Mouse (Mus musculus) neural tube, embryonic 12.5 days (tissue): ENCODE data around the gene Cyb561d2. TPM values are rescaled to one million over a fixed set of nuclear protein-coding genes. Genes with fewer than 3 reads are reported as not detected.
A peak's percentile ranks its signal among the peaks of the same experiment; 100 is the strongest.
"Not testable (repeated sequence)": the region's sequence is repeated elsewhere in the genome, so short reads cannot be mapped to it uniquely, and the experiment has no call there.

ENCODE experiments used
- ATAC-seq: fragments of 200-750 bp; cut with Nextera tagmentation; 2 replicates; pipeline ENCODE4 v1.8.0; 2017; ENCODE audit warnings: low read depth, mild to moderate bottlenecking, moderate TSS enrichment, moderate library complexity; ENCODE audit not compliant: low FRiP score
- H3K27ac ChIP-seq: fragments of 300-500 bp; sonication (generic); 2 replicates; pipeline ENCODE4 v1.5.1; 2016
- H3K27me3 ChIP-seq: fragments of 300-500 bp; sonication (generic); replicated peaks from 2 replicates; pipeline ENCODE4 v1.6.1; 2016; ENCODE audit warnings: mild to moderate bottlenecking
- H3K36me3 ChIP-seq: fragments of 300-500 bp; sonication (generic); 2 replicates; pipeline ENCODE4 v1.6.1; 2016; ENCODE audit warnings: mild to moderate bottlenecking
- H3K4me1 ChIP-seq: fragments of 300-500 bp; sonication (generic); 2 replicates; pipeline ENCODE4 v1.6.1; 2016
- H3K4me2 ChIP-seq: fragments of 300-500 bp; sonication (generic); replicated peaks from 2 replicates; pipeline ENCODE4 v1.6.1; 2016; ENCODE audit warnings: mild to moderate bottlenecking
- H3K4me3 ChIP-seq: fragments of 300-500 bp; sonication (generic); 2 replicates; pipeline ENCODE4 v1.5.1; 2016
- H3K9ac ChIP-seq: fragments of 300-500 bp; sonication (generic); 2 replicates; pipeline ENCODE4 v1.6.1; 2016; ENCODE audit warnings: mild to moderate bottlenecking
- H3K9me3 ChIP-seq: fragments of 300-500 bp; sonication (generic); 2 replicates; pipeline ENCODE4 v1.6.1; 2016; ENCODE audit warnings: mild to moderate bottlenecking
- WGBS: fragments of 180-500 bp; shearing (Covaris S2); methylation state at CpG from one replicate; pipeline ENCODE4 v1.1.7; 2016; 5-methylcytosine and 5-hydroxymethylcytosine counted together
- polyA plus RNA-seq: library from polyadenylated mRNA; unstranded; fragments of >200 nt; fragmentation: Nextera tagmentation; extraction: Ambion mirVana; gene quantifications from 2 replicates; pipeline ENCODE4 v1.2.1, GENCODE M21; 2016

Cyb561d2 gene
- polyA plus RNA-seq, 1 experiment from 2014 or later: 25.4 TPM

DNA sequence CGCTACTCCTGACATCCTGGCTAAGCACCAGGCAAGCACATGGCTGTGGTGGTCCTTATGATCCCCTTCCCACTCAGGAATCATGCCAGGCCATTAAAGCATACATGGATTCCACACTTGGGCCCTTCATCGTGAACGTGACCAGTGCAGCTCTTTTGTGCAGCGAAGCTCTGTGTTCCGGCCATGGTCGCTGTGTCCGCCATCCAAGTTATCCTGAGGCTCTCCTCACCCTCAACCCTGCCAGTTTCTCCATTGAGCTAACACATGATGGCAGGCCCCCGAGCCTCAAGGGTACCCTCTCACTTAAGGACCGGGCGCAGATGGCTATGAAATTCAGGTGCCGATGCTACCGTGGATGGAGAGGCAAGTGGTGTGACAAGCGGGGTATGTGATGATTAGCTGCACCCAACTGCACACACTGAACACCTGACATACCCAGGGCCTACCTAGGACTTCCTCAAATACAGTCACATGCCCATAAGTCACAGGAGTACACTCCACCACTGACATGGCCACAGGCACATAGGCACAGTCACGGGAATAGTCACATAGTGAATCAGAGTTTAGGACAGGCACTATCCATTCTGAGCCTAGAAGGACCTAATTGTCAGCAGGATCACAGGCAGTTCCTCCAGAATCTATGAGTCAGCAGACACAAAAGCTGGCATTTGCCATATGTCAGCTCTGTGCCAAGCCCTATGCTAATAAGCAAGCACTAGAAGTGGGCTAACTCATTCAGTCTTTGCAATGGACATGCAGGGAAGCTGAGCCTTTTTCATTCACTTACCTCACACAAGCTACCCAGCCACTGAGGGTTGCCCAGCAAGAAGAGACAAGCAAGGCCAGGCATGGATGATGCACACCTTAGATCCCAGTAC lies 37.3 kb upstream of the Cyb561d2 start:
- Histone ChIP-seq H3K4me1 (peaks cover 43% of the 10 kb centered on the region), H3K27ac (no peak overlapping the region), H3K4me2 (peak overlapping the region; percentile 95; the same call in 1 of the 2 replicates), H3K27me3 (no peaks in the 10 kb centered on the region), H3K9ac (no peak overlapping the region), H3K9me3 (no peaks in the 10 kb centered on the region), H3K36me3 (peaks cover 17% of the 10 kb centered on the region), H3K4me3 (no peak overlapping the region)
- 94% methylated on average over 14 of the region's 14 CpGs for WGBS
- ATAC-seq: no peak

- Histone ChIP-seq H3K4me1 (peaks cover 43% of the 10 kb centered on the region), H3K27me3 (no peaks in the 10 kb centered on the region), H3K4me2 (peak within 1 kb of the TSS; percentile 95; the same call in 1 of the 2 replicates), H3K27ac (no peak within 1 kb of the TSS), H3K4me3 (no peak within 1 kb of the TSS), H3K36me3 (peaks cover 21% of the 10 kb centered on the region), H3K9ac (0 out of 2 replicates have a peak within 1 kb of the TSS, but pooled peaks have one; percentile 8), H3K9me3 (no peaks in the 10 kb centered on the region)
- no peak for ATAC-seq
- 81% methylated on average over 3 of the region's 3 CpGs for WGBS
Measured at GRCm38 (mm10) chr9:107578587-107578986, 36.6 kb upstream of the Cyb561d2 start, which contains the start of gene Naa80. Gene Naa80 (plus strand): TSS chr9:107578887.

- ATAC-seq: no peak
- Histone ChIP-seq H3K27ac (no peak overlapping the region), H3K9ac (0 out of 2 replicates have a peak overlapping the region, but pooled peaks have one; percentile 8), H3K27me3 (no peaks in the 10 kb centered on the region), H3K4me3 (no peak overlapping the region), H3K4me1 (peaks cover 43% of the 10 kb centered on the region), H3K36me3 (peaks cover 22% of the 10 kb centered on the region), H3K9me3 (no peaks in the 10 kb centered on the region), H3K4me2 (0 out of 2 replicates have a peak overlapping the region, but pooled peaks have one; percentile 54)
- WGBS: 95% methylated on average over 10 of the region's 10 CpGs
Measured at GRCm38 (mm10) chr9:107577871-107578270, 35.9 kb upstream of the Cyb561d2 start.

DNA sequence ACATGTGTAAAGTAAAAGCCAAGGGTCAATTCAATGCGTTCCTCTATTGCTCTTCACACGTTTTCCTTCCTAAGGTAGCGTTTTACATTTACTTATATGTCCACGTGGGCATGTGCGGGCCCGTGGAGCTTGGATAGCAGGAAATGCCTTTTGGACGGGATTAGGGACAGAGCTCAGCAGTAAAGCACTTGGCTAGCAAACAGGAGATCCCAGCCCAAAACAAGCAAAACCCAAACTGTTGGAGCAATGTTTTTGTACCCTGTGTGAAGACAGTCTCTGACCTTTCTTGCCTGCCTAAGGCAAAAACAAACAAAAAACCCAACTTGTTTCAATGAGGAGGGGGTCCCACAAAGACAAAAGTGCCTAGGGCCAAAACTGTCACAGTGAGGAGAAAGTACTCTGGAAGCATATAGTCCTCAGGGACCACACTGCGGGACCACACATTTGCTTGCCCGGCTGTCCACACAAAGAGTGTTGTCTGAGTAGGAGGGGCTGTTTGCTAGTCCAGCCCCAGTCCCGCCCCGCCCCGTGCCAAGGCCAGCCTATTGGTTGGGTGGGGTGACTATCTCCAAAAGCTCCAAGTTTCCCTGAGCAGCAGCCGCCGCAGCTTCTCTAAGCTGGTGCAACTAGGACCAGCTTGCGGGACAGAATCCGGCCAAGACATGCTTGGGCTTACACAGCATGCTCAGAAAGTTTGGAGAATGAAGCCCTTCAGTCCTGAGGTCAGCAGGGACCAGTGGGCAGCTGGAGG lies 34.5 kb upstream of the Cyb561d2 start, which contains the start of gene Hyal1:
Gene Hyal1, plus strand, starts transcription at position 571 of the 751 bp plus-strand sequence.
- 29% methylated on average over 16 of the region's 16 CpGs for WGBS
- no peaks in the 10 kb centered on the region for H3K9me3 ChIP-seq
- peak within 1 kb of the TSS; percentile 34; the same call in 1 of the 2 replicates for H3K9ac ChIP-seq
- no peak within 1 kb of the TSS for H3K27ac ChIP-seq
- H3K4me1 ChIP-seq: peaks cover 42% of the 10 kb centered on the region
- H3K4me2 ChIP-seq: peak within 1 kb of the TSS; percentile 54
- H3K36me3 ChIP-seq: peaks cover 32% of the 10 kb centered on the region
- H3K27me3 ChIP-seq: no peaks in the 10 kb centered on the region
- ATAC-seq: peak; percentile 51; the same call in 1 of the 2 replicates
- peak within 1 kb of the TSS; percentile 16 for H3K4me3 ChIP-seq

DNA sequence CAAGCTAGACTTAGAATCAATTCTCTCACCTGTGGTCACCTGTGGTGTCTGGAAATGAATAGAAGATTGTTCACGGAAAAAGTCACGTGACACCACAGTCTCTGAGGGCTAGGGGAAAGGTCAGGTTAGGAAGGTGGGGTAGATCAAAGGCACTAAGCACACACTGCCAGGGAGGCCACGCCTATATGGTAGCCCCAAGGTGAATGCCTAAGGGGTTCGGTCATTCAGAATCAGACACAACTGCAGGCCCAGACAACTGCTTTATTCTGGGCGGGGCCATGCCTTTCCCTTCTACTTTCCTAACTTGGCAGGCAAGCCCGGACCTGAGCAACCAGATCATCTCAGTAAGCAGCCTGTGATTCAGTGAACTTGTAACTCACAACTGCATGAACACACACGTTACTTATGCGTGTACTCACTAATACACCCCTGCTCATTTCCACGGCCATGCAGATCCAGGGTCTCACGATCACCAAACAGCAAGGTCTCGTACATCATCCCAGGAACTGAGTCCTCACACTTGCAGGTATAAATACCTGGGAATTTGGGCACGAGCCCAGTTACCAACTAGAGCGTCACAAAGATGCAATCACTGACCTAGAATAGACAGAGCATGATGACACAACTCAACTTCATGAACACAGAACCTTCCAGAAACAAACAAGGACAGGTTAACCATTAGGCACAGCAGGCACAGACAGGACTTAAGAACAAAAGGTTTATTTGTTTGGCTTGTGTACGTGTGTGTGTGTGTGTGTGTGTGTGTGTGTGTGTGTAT lies 33.8 kb upstream of the Cyb561d2 start:
- no peak overlapping the region for H3K4me3 ChIP-seq
- H3K9ac ChIP-seq: no peak overlapping the region
- no peaks in the 10 kb centered on the region for H3K9me3 ChIP-seq
- ATAC-seq: no peak
- 90% methylated on average over 14 of the region's 14 CpGs for WGBS
- no peaks in the 10 kb centered on the region for H3K27me3 ChIP-seq
- H3K27ac ChIP-seq: no peak overlapping the region
- no peak overlapping the region for H3K4me2 ChIP-seq
- H3K4me1 ChIP-seq: peaks cover 44% of the 10 kb centered on the region
- peaks cover 40% of the 10 kb centered on the region for H3K36me3 ChIP-seq

DNA sequence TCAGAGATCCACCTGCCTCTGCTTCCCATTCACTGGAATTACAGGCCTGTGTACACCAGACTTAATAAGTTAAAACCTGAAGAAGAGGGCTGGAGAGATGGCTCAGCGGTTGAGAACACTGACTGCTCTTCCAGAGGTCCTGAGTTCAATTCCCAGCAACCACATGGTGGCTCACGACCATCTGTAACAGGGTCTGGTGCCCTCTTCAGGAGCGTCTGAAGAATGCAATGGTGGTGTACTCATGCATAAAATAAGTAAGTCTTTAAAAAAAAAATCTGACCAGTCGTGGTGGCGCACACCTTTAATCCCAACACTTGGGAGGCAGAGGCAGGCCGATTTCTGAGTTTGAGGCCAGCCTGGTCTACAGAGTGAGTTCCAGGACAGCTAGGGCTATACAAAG lies 31.8 kb upstream of the Cyb561d2 start:
- not testable (repeated sequence) for H3K9me3 ChIP-seq, ATAC-seq, H3K4me2 ChIP-seq, H3K27ac ChIP-seq, H3K27me3 ChIP-seq, H3K4me3 ChIP-seq, H3K9ac ChIP-seq
- Histone ChIP-seq H3K4me1 (peaks cover 47% of the 10 kb centered on the region), H3K36me3 (peaks cover 46% of the 10 kb centered on the region)
- 82% methylated on average over 6 of the region's 6 CpGs for WGBS

DNA sequence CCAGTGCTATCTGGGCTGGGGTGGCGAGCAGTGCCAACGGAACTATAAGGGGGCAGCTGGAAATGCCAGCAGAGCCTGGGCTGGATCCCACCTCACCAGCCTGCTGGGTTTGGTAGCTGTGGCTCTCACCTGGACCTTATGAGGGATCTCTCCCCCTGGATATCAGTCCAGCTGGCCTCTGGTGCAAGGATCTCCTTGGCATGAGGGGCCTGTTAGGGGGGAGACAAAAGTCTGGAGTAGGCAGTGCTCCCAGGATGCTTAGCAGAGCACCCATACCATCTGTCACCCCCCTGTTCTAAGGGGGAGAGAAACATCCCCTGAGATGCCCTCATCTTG lies 30.3 kb upstream of the Cyb561d2 start:
- H3K9ac ChIP-seq: no peak overlapping the region
- peaks cover 55% of the 10 kb centered on the region for H3K4me1 ChIP-seq
- H3K36me3 ChIP-seq: peaks cover 46% of the 10 kb centered on the region
- no peak for ATAC-seq
- no peaks in the 10 kb centered on the region for H3K27me3 ChIP-seq
- 0 out of 2 replicates have a peak overlapping the region, but pooled peaks have one; percentile 24 for H3K4me2 ChIP-seq
- H3K4me3 ChIP-seq: no peak overlapping the region
- WGBS: 100% methylated on average over 2 of the region's 2 CpGs
- H3K27ac ChIP-seq: no peak overlapping the region
- H3K9me3 ChIP-seq: no peaks in the 10 kb centered on the region

DNA sequence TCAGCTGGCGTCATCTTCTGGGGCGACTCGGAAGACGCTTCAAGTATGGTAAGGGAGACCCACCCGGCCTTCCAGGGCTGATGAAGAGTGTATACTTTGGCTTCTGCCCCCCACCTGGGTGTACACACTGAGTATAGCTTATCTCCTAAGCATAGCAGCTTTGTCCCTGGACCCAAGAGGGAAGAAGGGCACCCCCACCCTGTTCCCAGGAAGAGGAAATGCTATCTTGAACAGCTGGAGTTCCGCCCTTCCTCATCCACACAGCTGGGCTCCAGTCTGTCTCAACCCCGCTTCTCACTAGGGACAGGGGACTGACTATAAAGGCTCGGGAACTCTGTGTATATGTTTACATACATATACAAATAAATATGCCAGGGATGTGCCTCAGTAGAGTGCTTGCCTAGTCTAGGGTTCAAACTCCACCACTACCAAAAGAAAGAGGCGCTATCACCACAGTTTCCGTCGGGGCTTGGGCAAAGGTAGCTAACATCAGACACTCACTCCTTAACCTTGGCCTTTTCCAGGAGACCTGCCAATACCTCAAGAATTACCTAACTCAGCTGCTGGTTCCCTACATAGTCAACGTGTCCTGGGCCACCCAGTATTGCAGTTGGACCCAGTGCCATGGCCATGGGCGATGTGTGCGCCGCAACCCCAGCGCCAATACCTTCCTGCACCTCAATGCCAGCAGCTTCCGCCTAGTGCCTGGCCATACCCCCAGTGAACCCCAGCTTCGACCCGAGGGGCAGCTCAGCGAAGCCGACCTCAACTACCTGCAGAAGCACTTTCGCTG lies 29.7 kb upstream of the Cyb561d2 start:
- no peak for ATAC-seq
- Histone ChIP-seq H3K4me2 (peak overlapping the region; percentile 90), H3K4me1 (peaks cover 53% of the 10 kb centered on the region), H3K27ac (no peak overlapping the region), H3K27me3 (no peaks in the 10 kb centered on the region), H3K4me3 (no peak overlapping the region), H3K36me3 (peaks cover 46% of the 10 kb centered on the region), H3K9ac (no peak overlapping the region), H3K9me3 (no peaks in the 10 kb centered on the region)
- WGBS: 95% methylated on average over 22 of the region's 22 CpGs

GRCm38 (mm10) chr9:107570845-107571244 lies 28.9 kb upstream of the Cyb561d2 start:
- peak overlapping the region; percentile 60; the same call in 1 of the 2 replicates for H3K4me3 ChIP-seq
- no peaks in the 10 kb centered on the region for H3K27me3 ChIP-seq
- WGBS: 96% methylated on average over 21 of the region's 21 CpGs
- peaks cover 45% of the 10 kb centered on the region for H3K4me1 ChIP-seq
- peaks cover 46% of the 10 kb centered on the region for H3K36me3 ChIP-seq
- no peak for ATAC-seq
- H3K9ac ChIP-seq: no peak overlapping the region
- no peaks in the 10 kb centered on the region for H3K9me3 ChIP-seq
- H3K4me2 ChIP-seq: peak overlapping the region; percentile 90
- H3K27ac ChIP-seq: no peak overlapping the region

DNA sequence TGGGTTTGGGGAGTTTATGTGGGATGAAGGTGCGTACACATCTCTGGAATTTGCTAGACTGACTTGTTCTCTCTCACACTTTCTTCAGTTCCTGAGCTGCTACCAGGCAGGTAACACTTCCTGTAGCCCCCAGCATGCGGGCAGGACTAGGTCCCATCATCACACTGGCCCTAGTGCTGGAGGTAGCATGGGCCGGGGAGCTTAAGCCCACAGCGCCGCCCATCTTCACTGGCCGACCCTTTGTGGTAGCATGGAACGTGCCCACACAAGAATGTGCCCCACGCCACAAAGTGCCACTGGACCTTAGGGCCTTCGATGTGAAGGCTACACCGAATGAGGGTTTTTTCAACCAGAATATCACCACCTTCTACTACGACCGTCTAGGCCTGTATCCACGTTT lies 28.0 kb upstream of the Cyb561d2 start:
- Histone ChIP-seq H3K27ac (no peak overlapping the region), H3K27me3 (no peaks in the 10 kb centered on the region), H3K9ac (peak overlapping the region; percentile 72), H3K9me3 (no peaks in the 10 kb centered on the region), H3K4me2 (peak overlapping the region; percentile 90), H3K4me1 (peaks cover 45% of the 10 kb centered on the region), H3K36me3 (peaks cover 53% of the 10 kb centered on the region), H3K4me3 (peak overlapping the region; percentile 60)
- 59% methylated on average over 13 of the region's 13 CpGs for WGBS
- ATAC-seq: no peak

- Histone ChIP-seq H3K4me2 (peak overlapping the region; percentile 90), H3K27ac (peak overlapping the region; percentile 51; the same call in 1 of the 2 replicates), H3K9me3 (no peaks in the 10 kb centered on the region), H3K27me3 (no peaks in the 10 kb centered on the region), H3K36me3 (peaks cover 49% of the 10 kb centered on the region), H3K9ac (peak overlapping the region; percentile 72), H3K4me3 (peak overlapping the region; percentile 60), H3K4me1 (peaks cover 46% of the 10 kb centered on the region)
- WGBS: under 1% methylated on average over 23 of the region's 23 CpGs
- peak; percentile 46 for ATAC-seq
Measured at GRCm38 (mm10) chr9:107569270-107569669, 27.3 kb upstream of the Cyb561d2 start.
